Mouse (Mus musculus): ENCODE data around the gene Acp6. TPM values are rescaled to one million over a fixed set of nuclear protein-coding genes. Genes with fewer than 3 reads are reported as not detected.
A peak's percentile ranks its signal among the peaks of the same experiment; 100 is the strongest.

Gene Acp6
- total and polyA plus RNA-seq, 3 experiments = 50.7 to 91.1 (median 54.4) TPM

- H3K4me1 ChIP-seq (ENCODE audit: insufficient read depth, low read depth, low read length) = peaks cover 66% of the 10 kb centered on the region
- H3K4me3 ChIP-seq (ENCODE audit: low read depth, low read length) = peak overlapping the region; percentile 60; the same call in 1 of the 2 replicates
- no peak for DNase-seq (ENCODE audit: low spot score)
- no peaks in the 10 kb centered on the region for H3K9me3 ChIP-seq (replicated peaks)
- no peak for TF ChIP-seq GATA2 (IDR thresholded peaks at IDR 0.05; ENCODE audit: borderline replicate concordance, low read depth, low read length)
- no peak for TF ChIP-seq CTCF (IDR thresholded peaks at IDR 0.05; ENCODE audit: low read depth, low read length)
- no peak for TF ChIP-seq TAL1 (conservative IDR thresholded peaks at IDR 0.05; ENCODE audit: low read depth, low read length)
- no peak for TF ChIP-seq POLR2AphosphoS5 (IDR thresholded peaks at IDR 0.05; ENCODE audit: insufficient replicate concordance, low read depth, low read length)
- no peak for TF ChIP-seq GATA1 (IDR thresholded peaks at IDR 0.05; ENCODE audit: borderline replicate concordance, low read length)
- ATAC-seq (ENCODE audit: extremely low read depth, insufficient number of reproducible peaks, low FRiP score, poor library complexity, severe bottlenecking) = no peak
- H3K36me3 ChIP-seq (replicated peaks) = peaks cover 32% of the 10 kb centered on the region
- peaks cover 5% of the 10 kb centered on the region; the same call in 1 of the 2 replicates for H3K27me3 ChIP-seq (ENCODE audit: insufficient read depth, low read length)
These were observed 2.3 kb downstream of the Acp6 start for GRCm38 (mm10) chr3:97160908-97161307.

- no peak for DNase-seq (ENCODE audit: low spot score)
- no peaks in the 10 kb centered on the region for H3K9me3 ChIP-seq (replicated peaks)
These were observed 3.2 kb downstream of the Acp6 start for GRCm38 (mm10) chr3:97161773-97162172.

GRCm38 (mm10) chr3:97164477-97164876 is 5.9 kb downstream of the Acp6 start:
- Histone ChIP-seq H3K4me3 (ENCODE audit: low read depth, low read length) (no peak overlapping the region), H3K36me3 (replicated peaks) (peaks cover 68% of the 10 kb centered on the region), H3K27me3 (ENCODE audit: insufficient read depth, low read length) (no peaks in the 10 kb centered on the region), H3K4me1 (ENCODE audit: insufficient read depth, low read depth, low read length) (peaks cover 55% of the 10 kb centered on the region), H3K9me3 (replicated peaks) (no peaks in the 10 kb centered on the region)
- no peak for TF ChIP-seq CTCF (IDR thresholded peaks at IDR 0.05; ENCODE audit: low read depth, low read length)
- TF ChIP-seq GATA2 (IDR thresholded peaks at IDR 0.05; ENCODE audit: borderline replicate concordance, low read depth, low read length) = no peak
- TF ChIP-seq TAL1 (conservative IDR thresholded peaks at IDR 0.05; ENCODE audit: low read depth, low read length) = peak; percentile 52
- no peak for TF ChIP-seq POLR2AphosphoS5 (IDR thresholded peaks at IDR 0.05; ENCODE audit: insufficient replicate concordance, low read depth, low read length)
- peak; percentile 75 for ATAC-seq (ENCODE audit: extremely low read depth, insufficient number of reproducible peaks, low FRiP score, poor library complexity, severe bottlenecking)
- peak; percentile 27 for DNase-seq (ENCODE audit: low spot score)

More at GRCm38 (mm10) chr3:97161773-97162172, 3.2 kb downstream of the Acp6 start:
- H3K4me3 ChIP-seq (ENCODE audit: low read depth, low read length) = no peak overlapping the region
- H3K36me3 ChIP-seq (replicated peaks) = peaks cover 41% of the 10 kb centered on the region
- peaks cover under 1% of the 10 kb centered on the region; the same call in 1 of the 2 replicates for H3K27me3 ChIP-seq (ENCODE audit: insufficient read depth, low read length)
- H3K4me1 ChIP-seq (ENCODE audit: insufficient read depth, low read depth, low read length) = peaks cover 66% of the 10 kb centered on the region
- no peak for ATAC-seq (ENCODE audit: extremely low read depth, insufficient number of reproducible peaks, low FRiP score, poor library complexity, severe bottlenecking)
- TF ChIP-seq TAL1 (conservative IDR thresholded peaks at IDR 0.05; ENCODE audit: low read depth, low read length) (no peak), GATA2 (IDR thresholded peaks at IDR 0.05; ENCODE audit: borderline replicate concordance, low read depth, low read length) (no peak)

GRCm38 (mm10) chr3:97167126-97167525 is 8.5 kb downstream of the Acp6 start:
- ATAC-seq (ENCODE audit: extremely low read depth, insufficient number of reproducible peaks, low FRiP score, poor library complexity, severe bottlenecking) (no peak), DNase-seq (ENCODE audit: low spot score) (no peak)
- Histone ChIP-seq H3K9me3 (replicated peaks) (no peaks in the 10 kb centered on the region), H3K4me1 (ENCODE audit: insufficient read depth, low read depth, low read length) (peaks cover 37% of the 10 kb centered on the region), H3K27me3 (ENCODE audit: insufficient read depth, low read length) (no peaks in the 10 kb centered on the region), H3K36me3 (replicated peaks) (peaks cover 83% of the 10 kb centered on the region), H3K4me3 (ENCODE audit: low read depth, low read length) (no peak overlapping the region)
- TF ChIP-seq TAL1 (conservative IDR thresholded peaks at IDR 0.05; ENCODE audit: low read depth, low read length) (no peak), CTCF (IDR thresholded peaks at IDR 0.05; ENCODE audit: low read depth, low read length) (no peak), GATA2 (IDR thresholded peaks at IDR 0.05; ENCODE audit: borderline replicate concordance, low read depth, low read length) (no peak)

GRCm38 (mm10) chr3:97171531-97171930 is 13.0 kb downstream of the Acp6 start:
- peaks cover 93% of the 10 kb centered on the region for H3K36me3 ChIP-seq (replicated peaks)
- 0 out of 2 replicates have a peak, but pooled peaks cover 2% of the 10 kb centered on the region for H3K4me1 ChIP-seq (ENCODE audit: insufficient read depth, low read depth, low read length)
- ATAC-seq (ENCODE audit: extremely low read depth, insufficient number of reproducible peaks, low FRiP score, poor library complexity, severe bottlenecking) = no peak
- no peaks in the 10 kb centered on the region for H3K27me3 ChIP-seq (ENCODE audit: insufficient read depth, low read length)
- no peaks in the 10 kb centered on the region for H3K9me3 ChIP-seq (replicated peaks)
- TF ChIP-seq TAL1 (conservative IDR thresholded peaks at IDR 0.05; ENCODE audit: low read depth, low read length) (no peak), GATA1 (IDR thresholded peaks at IDR 0.05; ENCODE audit: borderline replicate concordance, low read length) (no peak), GATA2 (IDR thresholded peaks at IDR 0.05; ENCODE audit: borderline replicate concordance, low read depth, low read length) (no peak), CTCF (IDR thresholded peaks at IDR 0.05; ENCODE audit: low read depth, low read length) (no peak), POLR2AphosphoS5 (IDR thresholded peaks at IDR 0.05; ENCODE audit: insufficient replicate concordance, low read depth, low read length) (no peak)
- no peak overlapping the region for H3K4me3 ChIP-seq (ENCODE audit: low read depth, low read length)
- DNase-seq (ENCODE audit: low spot score) = no peak

GRCm38 (mm10) chr3:97172231-97172630 is 13.7 kb downstream of the Acp6 start:
- Histone ChIP-seq H3K27me3 (ENCODE audit: insufficient read depth, low read length) (no peaks in the 10 kb centered on the region), H3K9me3 (replicated peaks) (no peaks in the 10 kb centered on the region), H3K4me3 (ENCODE audit: low read depth, low read length) (no peak overlapping the region), H3K4me1 (ENCODE audit: insufficient read depth, low read depth, low read length) (no peaks in the 10 kb centered on the region), H3K36me3 (replicated peaks) (peaks cover 93% of the 10 kb centered on the region)
- ATAC-seq (ENCODE audit: extremely low read depth, insufficient number of reproducible peaks, low FRiP score, poor library complexity, severe bottlenecking) = no peak
- no peak for TF ChIP-seq GATA2 (IDR thresholded peaks at IDR 0.05; ENCODE audit: borderline replicate concordance, low read depth, low read length)
- no peak for TF ChIP-seq CTCF (IDR thresholded peaks at IDR 0.05; ENCODE audit: low read depth, low read length)
- no peak for TF ChIP-seq POLR2AphosphoS5 (IDR thresholded peaks at IDR 0.05; ENCODE audit: insufficient replicate concordance, low read depth, low read length)
- no peak for TF ChIP-seq TAL1 (conservative IDR thresholded peaks at IDR 0.05; ENCODE audit: low read depth, low read length)
- no peak for DNase-seq (ENCODE audit: low spot score)

- H3K4me1 ChIP-seq (ENCODE audit: insufficient read depth, low read depth, low read length) = no peaks in the 10 kb centered on the region
- H3K9me3 ChIP-seq (replicated peaks) = no peaks in the 10 kb centered on the region
- DNase-seq (ENCODE audit: low spot score) = no peak
- H3K4me3 ChIP-seq (ENCODE audit: low read depth, low read length) = no peak overlapping the region
- TF ChIP-seq GATA1 (IDR thresholded peaks at IDR 0.05; ENCODE audit: borderline replicate concordance, low read length) (no peak), CTCF (IDR thresholded peaks at IDR 0.05; ENCODE audit: low read depth, low read length) (no peak), TAL1 (conservative IDR thresholded peaks at IDR 0.05; ENCODE audit: low read depth, low read length) (no peak), GATA2 (IDR thresholded peaks at IDR 0.05; ENCODE audit: borderline replicate concordance, low read depth, low read length) (no peak), POLR2AphosphoS5 (IDR thresholded peaks at IDR 0.05; ENCODE audit: insufficient replicate concordance, low read depth, low read length) (no peak)
- peaks cover 93% of the 10 kb centered on the region for H3K36me3 ChIP-seq (replicated peaks)
- H3K27me3 ChIP-seq (ENCODE audit: insufficient read depth, low read length) = no peaks in the 10 kb centered on the region
- ATAC-seq (ENCODE audit: extremely low read depth, insufficient number of reproducible peaks, low FRiP score, poor library complexity, severe bottlenecking) = no peak
These were observed 14.1 kb downstream of the Acp6 start for GRCm38 (mm10) chr3:97172632-97173031.
